Mouse (Mus musculus): Measurements from ENCODE around the gene Tpp1.
"Not testable (repeated sequence)": the region's sequence is repeated elsewhere in the genome, so short reads cannot be mapped to it uniquely, and the experiment has no call there.

Tpp1 gene

DNA sequence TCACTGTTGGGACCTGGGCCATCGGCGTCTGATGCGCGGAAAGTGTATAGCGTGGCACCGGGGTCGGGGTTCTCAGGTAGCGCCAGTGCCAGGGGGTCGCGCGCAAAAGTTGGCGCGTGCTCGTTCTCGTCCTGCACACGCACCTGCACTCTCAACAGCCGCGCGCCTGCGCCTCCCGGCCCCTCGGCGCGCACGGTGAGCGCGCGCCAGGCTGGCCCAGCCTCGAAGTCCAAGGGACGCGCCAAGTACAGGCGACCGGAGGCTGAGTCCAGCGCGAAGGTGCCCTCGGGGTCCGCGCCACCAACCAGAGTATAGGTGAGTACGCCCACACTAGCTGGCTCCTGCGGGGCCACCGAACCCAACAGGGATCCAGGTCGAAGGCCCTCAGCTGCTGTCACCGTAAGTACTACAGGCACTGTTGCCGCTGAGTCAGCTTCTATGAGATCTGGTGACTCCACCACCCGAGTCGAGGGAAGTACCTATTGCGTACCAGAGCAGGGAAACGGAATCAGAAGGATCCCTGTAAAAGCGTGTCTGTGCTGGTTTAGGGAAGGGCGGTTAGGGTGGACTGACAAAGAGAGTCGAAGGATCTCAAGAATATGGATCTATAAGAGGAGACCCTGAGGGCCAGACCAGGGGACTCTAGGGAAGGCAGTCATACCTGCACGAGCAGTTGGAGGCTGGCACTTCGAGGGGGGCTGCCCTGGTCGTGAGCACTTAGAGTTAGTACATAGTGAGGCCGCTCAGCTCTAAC lies 10.7 kb upstream of the Tpp1 start:
- no peak for DNase-seq (ENCODE audit: low spot score in 2 of 2)

DNA sequence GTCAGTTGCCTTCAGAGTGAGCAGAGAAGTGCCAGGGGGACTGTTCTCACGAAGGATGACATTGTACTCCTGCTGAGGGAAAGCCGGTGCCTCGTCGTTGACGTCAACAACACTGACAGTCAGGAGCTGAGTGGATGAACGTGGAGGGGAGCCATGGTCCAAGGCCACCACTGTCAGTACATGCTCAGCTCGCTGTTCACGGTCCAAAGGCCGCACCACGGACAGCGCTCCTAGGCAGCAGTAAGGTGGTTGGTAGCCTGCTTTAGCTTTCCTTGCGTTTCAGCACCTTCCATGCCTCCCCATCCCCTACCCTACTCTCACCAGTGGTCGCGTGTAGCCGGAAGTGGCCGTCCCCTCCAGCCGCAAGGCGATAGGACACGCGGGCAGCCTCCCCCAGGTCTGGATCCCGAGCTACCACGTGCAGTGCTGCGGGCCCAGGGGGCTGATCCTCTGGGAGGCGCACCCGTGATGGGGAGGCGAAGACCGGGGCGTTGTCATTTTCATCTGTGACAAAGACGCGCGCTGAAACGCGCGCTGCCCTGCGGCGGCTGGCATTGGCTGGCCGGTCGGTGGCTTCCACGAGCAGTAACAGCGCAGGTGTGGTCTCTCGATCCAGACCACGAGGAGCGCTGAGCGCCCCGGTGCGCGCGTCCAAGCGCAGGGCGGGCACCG lies 9.9 kb upstream of the Tpp1 start:
- no peak for DNase-seq (ENCODE audit: low spot score in 2 of 2)

DNA sequence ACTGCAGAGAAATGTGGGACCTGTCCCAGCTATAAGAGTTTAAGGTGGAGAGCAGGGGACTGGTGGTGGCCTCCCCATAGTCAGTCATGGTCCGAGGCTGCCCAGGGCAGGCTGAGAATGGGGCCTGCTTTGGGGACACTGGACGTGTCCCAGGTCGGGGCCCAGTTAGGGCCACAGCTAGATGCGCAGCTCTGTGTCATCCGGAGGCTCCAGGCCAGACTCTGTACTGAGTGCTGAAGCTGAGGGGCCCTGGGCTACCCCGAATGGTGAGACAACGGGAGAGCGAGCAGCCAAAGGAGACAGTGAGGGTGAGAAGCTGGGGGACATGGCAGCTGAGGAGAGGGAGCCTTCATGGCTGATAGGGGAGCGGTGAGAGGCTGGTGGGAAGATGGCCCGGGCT lies 1.2 kb upstream of the Tpp1 start:
- DNase-seq (ENCODE audit: low spot score in 2 of 2), result no peak

DNA sequence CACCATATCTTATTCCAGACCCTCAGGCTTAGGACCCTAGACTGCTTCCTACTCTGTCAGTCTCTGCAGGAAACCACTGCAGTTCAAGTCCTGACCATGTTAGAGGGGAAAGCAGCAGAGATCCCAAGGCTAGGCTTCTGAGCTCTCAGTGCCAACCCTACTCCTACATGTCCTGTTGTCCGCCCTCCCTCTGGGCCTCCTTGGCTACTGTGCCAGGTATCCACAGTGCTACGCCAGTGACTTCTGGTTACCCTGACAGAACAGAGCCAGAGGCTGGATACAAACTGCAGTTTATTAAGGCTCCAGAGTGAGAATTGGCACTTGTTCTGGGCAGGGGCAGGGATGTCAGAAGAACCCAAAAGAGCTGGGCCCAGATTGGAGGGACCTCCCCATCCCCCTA lies 681 bp upstream of the Tpp1 start:
- DNase-seq (ENCODE audit: low spot score in 2 of 2), result no peak

DNA sequence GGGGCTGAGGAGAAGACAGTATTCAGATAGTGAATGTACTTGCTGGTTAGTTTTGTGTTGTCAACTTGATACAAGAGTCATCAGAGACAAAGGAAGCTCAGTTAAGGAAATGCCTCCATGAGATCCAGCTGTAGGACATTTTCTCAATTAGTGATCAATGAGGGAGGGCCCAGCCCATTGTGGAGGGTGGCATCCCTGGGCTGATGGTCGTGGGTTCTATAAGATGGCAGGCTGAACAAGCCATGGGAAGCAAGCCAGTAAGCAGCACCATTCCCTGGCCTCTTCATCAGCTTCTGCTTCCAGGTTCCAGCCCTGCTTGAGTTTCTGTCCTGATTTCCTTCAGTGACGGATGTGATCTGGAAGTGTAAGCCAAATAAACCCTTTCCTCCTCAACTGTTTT lies 4.3 kb downstream of the Tpp1 start:
- no peak for DNase-seq (ENCODE audit: low spot score in 2 of 2)

DNA sequence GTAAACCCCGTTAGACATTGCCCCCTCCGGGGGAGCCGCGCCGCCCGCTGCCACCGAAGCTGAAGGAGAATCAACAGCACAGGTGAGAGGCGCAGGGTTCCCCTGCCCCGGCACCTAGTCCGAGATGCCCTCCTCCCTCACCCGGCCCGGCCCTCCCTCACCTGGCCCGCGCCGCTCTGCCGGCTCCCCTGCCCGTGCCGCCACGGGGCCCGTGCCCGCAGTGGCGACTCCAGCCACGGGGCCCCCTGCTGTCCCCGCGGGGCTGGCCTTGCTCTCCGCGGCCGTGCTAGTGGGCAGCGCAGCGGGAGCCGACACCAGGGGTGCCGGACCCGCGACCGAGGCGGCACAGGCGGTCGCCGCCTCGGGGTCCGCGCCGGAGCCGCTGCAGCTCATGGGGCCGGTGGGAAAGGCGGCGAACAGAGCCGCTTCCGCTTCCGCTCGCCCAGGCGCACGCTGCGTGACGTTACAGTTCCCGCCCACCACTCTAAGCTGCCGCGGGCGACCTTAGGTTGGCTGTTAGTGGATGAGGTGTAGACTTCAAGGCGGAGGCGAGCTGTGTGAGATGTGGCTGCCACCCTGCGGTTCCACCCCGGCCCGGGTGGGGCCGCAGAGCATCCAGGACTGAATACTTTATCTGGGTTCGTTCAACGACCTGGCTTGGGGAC lies 8.0 kb downstream of the Tpp1 start, which contains the start of gene Taf10:
TSS of gene Taf10 (minus strand) at position 436 of the 665 bp plus-strand sequence.
- DNase-seq (ENCODE audit: low spot score in 2 of 2), result peak; percentile 77 to 83

DNA sequence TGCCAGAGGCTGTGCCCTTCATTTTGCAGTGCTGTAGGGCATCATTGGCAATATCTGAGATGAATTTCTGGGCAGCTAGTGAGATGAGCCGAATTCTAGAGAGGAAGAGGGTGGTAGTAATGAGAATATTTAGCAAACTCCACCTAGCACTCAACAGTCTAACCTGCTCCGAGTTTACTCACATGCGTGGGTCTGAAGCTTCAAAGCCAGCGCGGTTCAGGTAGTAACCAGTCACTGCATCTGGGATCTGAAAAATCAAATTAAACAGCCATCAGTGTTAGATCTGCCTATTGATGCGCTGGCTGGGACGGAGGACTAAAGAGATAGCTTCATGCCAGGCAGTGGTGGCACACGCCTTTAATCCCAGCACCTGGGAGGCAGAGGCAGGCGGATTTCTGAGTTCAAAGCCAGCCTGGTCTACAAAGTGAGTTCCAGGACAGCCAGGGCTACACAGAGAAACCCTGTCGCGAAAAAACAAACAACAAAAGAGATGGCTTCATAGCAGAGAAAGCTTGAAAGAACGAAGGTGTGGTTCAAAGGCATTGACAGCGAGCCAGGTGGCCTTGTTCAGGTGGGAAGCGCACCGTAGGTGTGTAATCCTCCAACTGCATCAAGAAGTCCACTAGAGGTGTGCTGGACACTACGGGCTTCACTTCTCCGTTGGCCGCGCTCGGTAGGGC lies 8.6 kb downstream of the Tpp1 start:
- not testable (repeated sequence) for DNase-seq (ENCODE audit: low spot score in 2 of 2)

DNA sequence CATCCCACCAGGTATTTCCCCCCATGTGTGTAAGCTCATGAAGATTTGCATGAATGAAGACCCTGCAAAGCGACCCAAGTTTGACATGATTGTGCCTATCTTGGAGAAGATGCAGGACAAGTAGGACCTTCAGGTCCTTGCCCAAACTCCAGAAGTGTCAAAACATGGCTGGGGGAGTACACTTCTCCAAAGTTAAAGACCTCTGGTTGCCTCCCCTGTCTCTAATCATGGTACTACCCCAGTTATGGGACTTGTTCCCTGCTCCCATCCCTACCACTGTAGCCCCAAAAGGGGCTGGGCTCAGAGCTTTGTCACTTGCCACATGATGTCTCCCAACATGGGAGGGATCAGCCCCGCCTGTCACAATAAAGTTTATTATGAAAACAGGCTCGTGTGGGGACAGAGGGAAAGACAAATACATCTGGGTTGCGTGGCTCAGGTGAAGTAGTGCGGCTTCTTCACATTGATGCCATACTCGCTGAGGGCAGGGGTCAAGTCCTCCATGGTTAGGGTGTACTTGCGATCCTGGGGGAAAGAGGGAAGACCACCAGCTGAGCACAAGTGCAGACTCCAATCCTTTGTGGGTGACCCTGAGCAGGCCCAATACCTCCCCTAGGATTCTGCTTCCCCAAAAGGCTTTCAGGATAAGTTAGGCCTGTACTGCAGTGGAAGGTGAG lies 9.4 kb downstream of the Tpp1 start:
- not testable (repeated sequence) for DNase-seq (ENCODE audit: low spot score in 2 of 2)

DNA sequence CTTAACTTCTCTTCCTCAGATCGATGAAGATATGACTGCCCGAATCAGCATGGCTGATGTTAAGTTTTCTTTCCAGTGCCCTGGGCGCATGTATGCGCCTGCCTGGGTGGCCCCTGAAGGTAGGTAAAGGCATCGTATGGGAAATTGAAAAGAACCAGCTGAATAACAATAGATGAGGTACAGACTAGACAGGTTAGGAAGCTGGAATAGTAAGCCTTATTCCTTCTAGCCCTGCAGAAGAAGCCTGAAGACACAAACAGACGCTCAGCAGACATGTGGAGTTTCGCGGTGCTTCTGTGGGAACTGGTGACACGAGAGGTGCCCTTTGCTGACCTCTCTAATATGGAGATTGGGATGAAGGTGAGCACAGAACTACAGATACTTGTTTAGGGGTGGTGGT lies 10.1 kb downstream of the Tpp1 start:
- no peak for DNase-seq (ENCODE audit: low spot score in 2 of 2)

DNA sequence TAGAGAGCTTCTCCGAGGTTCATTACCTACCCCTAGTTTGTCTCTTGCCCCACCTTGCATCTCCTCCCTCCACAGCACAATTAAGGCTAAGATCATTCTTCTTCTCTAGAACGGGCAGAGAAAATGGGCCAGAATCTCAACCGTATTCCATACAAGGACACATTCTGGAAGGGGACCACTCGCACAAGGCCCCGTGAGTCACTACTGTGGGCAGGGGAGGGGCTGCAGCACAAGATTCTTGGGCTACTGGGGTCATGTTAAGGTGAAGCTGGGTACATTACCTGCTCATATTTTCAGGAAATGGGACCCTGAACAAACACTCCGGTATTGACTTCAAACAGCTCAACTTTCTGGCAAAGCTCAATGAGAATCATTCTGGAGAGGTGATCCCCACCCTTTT lies 11.2 kb downstream of the Tpp1 start:
- no peak for DNase-seq (ENCODE audit: low spot score in 2 of 2)

DNA sequence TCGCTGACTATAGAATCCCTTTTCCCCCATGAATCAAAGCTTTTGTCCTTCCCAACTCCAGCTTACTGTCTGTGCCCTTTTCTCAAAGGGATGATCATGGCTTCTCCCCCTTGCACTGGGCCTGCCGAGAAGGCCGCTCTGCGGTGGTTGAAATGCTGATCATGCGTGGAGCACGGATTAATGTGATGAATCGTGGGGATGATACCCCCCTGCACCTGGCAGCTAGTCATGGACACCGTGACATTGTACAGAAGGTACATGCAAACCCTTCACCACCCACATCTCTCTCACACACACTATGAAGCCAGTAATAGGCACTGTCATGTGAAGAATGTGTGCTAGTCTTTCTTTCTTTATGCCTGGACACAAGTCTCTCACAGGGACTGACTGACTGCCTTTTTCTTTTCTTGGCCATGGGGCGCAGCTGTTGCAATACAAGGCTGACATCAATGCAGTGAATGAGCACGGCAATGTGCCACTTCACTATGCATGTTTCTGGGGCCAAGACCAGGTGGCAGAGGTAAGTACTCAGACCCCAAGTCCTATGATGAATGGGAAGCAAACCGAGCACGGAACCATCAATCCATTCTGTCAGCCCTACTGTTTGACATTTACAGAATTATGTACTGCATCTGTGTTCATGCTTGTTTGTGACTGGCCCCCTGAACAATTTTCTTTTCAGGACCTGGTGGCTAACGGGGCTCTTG lies 11.8 kb downstream of the Tpp1 start:
- no peak for DNase-seq (ENCODE audit: low spot score in 2 of 2)

DNA sequence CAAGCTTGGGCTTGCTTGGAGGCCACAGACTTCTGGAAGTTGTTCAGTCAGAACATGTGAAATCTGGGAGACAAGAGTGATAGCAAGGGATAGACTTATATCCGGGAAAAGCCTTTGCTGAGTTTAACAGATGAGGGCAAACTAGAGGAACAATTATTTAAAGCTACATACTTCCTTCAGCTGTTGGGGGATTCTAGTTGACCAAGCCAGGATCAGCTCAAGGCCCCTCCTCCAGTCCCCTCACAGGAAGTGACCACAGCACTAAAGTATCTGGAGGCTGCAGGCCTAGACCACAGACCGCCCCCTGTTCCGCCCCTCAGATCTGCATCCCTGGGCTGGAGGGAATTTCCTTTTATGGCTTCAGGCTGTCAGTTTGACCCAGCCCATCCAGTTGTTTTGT lies 13.1 kb downstream of the Tpp1 start:
- DNase-seq (ENCODE audit: low spot score in 2 of 2), result peak in 1 of 2 experiments; percentile 52

DNA sequence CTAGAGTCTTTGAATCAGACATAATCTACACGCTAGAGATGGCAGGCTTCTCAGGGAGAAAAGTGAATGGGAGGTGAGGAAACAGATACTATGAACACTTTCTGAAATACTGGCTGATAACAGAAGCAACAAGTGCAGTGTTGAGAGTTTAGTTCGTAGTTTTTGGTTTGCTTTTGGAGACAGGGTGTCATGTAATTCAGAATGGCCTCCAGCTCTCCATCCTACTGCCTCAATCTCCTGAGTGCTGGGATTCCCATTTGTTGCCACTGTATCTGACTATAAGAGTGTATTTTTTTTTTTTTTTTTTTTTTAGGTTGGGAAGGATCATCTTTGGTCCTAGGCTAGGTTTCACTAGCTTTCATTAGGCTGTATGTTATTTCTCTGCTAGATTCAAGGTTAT lies 13.7 kb downstream of the Tpp1 start:
- DNase-seq (ENCODE audit: low spot score in 2 of 2), result no peak

DNA sequence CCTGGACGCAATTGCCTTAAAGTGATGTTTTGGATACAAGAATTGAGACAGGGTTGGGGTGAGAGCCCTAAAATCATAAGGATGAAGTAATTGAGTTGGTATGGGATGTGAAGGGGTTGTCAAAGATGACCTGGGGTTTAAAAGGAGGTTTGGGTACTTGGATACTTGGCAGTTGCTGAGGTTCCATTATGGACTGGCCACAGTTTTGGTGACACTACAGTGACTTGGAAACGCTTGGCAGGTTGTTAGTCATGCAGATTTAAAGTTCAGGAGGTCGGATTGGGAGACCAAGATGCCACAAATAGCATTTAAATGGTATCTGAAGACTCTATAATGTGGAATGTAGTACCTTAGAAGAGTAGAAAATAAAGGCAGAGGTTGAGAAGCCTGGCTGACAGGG lies 14.4 kb downstream of the Tpp1 start:
- DNase-seq (ENCODE audit: low spot score in 2 of 2), result no peak

DNA sequence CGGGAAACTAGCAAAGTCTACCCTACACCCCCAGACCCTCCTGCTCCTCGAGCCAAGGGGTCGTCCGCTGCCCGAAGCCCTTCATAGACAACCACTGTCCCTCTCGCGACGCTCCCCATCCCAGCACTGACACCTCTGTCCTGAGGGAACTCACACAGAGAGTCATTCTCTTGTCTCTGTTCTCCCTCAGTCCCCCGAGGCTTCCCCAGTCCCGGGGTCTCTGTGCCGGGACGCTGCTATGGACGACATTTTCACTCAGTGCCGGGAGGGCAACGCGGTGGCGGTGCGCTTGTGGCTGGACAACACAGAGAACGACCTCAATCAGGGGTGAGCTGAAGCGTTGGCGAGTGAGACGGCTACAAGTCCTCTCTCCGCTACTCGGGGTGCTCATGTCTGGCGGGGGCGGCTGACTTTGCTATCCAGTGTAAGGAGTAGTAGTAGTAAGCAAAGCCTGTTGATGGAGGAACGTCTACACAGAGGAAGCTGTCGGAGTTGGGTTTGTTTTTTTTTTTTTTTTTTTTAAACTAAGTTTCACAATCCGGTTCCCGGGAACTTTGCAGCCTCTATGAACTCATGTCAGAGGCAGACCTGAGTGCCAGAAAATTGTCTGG lies 15.0 kb downstream of the Tpp1 start, which contains the start of gene Rrp8:
TSS of gene Rrp8 (minus strand) at position 475 of the 611 bp plus-strand sequence.
- DNase-seq (ENCODE audit: low spot score in 2 of 2), result peak; percentile 22 to 75

DNA sequence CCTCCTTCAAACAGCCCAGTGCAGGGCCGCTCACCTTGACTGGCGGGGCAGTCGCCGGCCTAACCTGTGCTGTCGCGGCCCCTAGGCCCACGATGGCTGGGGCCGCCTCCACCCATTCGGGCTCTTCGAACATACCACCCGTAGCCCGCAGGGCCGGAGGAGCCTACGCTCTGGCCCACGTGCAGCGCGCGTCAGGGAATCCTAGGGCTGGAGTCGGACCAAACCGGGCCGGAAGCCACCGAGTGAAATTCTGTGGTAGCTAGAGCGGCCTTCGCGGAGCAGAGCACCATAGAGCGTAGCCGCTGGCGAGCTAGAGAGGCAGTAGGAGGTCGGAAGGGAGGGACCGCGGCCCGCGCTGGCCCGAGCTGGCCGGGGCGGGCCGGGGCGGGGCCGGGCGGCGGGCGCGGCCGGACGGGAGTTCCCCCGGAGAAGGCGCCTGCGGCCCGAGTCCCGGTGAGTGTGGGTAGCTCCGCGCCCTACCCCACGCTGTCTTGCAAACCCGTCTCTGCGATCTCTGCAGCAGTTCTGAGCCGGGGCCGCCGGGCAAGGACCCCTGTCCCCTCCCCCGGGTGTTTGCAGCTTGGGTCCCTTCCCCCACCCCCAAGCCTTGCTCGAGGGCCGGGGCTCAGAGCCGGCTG lies 15.7 kb downstream of the Tpp1 start, which contains the start of gene Ilk:
TSS of gene Ilk (plus strand) at position 329 of the 638 bp plus-strand sequence.
- DNase-seq (ENCODE audit: low spot score in 2 of 2), result peak; percentile 80 to 93

DNA sequence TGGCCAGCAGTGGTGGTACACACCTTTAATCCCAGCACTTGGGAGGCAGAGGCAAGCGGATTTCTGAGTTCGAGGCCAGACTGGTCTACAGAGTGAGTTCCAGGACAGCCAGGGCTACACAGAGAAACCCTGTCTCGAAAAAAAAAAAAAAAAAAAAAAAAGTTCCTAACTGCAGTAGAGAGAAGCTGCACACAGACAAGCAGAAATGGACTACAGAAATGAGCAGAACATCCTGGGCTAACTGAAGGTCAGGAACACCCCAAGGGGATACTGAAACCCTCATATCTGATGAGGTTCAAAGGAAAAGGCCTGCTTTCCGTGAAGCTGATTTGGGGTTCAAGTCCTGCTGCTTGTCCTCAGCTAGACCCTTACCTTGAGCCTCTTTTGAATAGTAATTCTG lies 16.6 kb downstream of the Tpp1 start:
- DNase-seq (ENCODE audit: low spot score in 2 of 2), result not testable (repeated sequence)

DNA sequence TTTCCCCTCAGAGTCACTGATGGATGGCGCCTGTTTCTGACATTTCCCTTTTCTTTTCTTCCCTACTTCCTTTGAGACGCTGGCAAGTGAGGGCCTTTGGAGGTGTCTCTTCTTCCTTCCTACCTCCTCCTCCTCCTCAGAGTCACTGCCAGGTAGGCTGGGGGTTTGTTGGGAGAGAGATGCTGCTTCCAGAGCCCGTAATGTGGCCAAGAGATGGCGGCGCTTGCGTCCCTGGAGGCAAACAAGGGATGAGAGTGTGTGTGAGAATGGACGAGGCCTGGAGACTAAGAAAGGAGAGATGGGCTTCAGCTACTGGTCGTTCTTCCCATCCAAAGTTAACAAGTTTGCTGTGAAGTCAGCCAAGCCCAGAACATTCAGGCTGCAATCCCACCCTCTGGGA lies 17.2 kb downstream of the Tpp1 start:
- no peak for DNase-seq (ENCODE audit: low spot score in 2 of 2)

DNA sequence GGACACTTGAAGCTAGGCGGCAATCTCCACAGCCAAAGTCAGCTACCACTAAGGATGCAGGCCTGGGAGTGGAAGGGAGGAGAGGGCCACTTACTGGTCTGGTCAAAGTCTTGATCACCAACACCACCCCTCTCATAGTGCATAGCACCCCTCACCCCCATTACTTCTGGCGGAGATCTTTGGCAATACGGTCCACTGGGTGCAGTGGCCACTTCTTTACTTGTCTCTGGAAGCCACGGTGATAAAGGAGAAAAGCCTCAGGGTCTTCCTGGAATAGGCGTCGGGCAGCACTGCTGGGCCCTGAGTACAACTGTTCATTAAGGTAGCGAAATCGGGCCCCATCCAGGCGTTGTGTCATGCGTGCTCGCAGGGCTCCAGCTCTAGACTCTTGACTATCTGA lies 18.2 kb downstream of the Tpp1 start:
- DNase-seq (ENCODE audit: low spot score in 2 of 2), result no peak

Measured in urinary bladder, adult 18-20 months (tissue).